Mouse (Mus musculus) heart, embryonic 14.5 days (tissue): ENCODE measurements at regions not wholly inside any gene's neighbourhood (a gene's known extent, or its start where the extent isn't known, plus 50 kb on each side); places are given as distances from the start of the nearest gene placed in this dataset.

Experiments
- ATAC-seq: fragments of 200-750 bp; cut with Nextera tagmentation; 2 replicates; pipeline ENCODE4 v1.8.0; 2017; ENCODE audit warnings: low read depth, moderate TSS enrichment; ENCODE audit not compliant: insufficient number of reproducible peaks, insufficient read depth, low FRiP score
- H3K27ac ChIP-seq, 2 experiments: fragments of 200-500 bp in 1 of 2; fragments of 300-500 bp in 1 of 2; sonication (generic) in 1 of 2; replicated peaks in 1 of 2; 2 replicates each; pipeline ENCODE4 v1.5.1; 2012 to 2014; ENCODE audit warnings: low read depth in 2 of 2, low read length in 2 of 2, control low read depth in 1 of 2, mild to moderate bottlenecking in 1 of 2, mixed read lengths in 1 of 2; ENCODE audit not compliant: control insufficient read depth in 1 of 2, insufficient read depth in 1 of 2
- H3K27me3 ChIP-seq: fragments of 300-500 bp; sonication (generic); 2 replicates; pipeline ENCODE4 v1.6.1; 2014; ENCODE audit warnings: mild to moderate bottlenecking, low read length, control low read depth; ENCODE audit not compliant: control insufficient read depth, insufficient read depth
- H3K36me3 ChIP-seq: fragments of 300-500 bp; sonication (generic); 2 replicates; pipeline ENCODE4 v1.6.1; 2014; ENCODE audit warnings: mild to moderate bottlenecking, control low read depth, low read length, mixed read lengths; ENCODE audit not compliant: control insufficient read depth, insufficient read depth
- H3K4me1 ChIP-seq, 2 experiments: fragments of 200-500 bp in 1 of 2; fragments of 300-500 bp in 1 of 2; sonication (generic) in 1 of 2; 2 replicates each; pipeline ENCODE4 v1.6.1; 2012 to 2014; ENCODE audit warnings: low read length in 2 of 2, control low read depth in 1 of 2, mixed read lengths in 1 of 2; ENCODE audit not compliant: control insufficient read depth in 2 of 2, insufficient read depth in 2 of 2
- H3K4me2 ChIP-seq: fragments of 300-500 bp; sonication (generic); 2 replicates; pipeline ENCODE4 v1.6.1; 2014; ENCODE audit warnings: mild to moderate bottlenecking, low read length
- H3K4me3 ChIP-seq, 2 experiments: fragments of 200-500 bp in 1 of 2; fragments of 300-500 bp in 1 of 2; sonication (generic) in 1 of 2; 2 replicates each; pipeline ENCODE4 v1.5.1; 2012 to 2014; ENCODE audit warnings: low read length in 2 of 2, mild to moderate bottlenecking in 2 of 2, control low read depth in 1 of 2, low read depth in 1 of 2, moderate library complexity in 1 of 2; ENCODE audit not compliant: control insufficient read depth in 1 of 2, insufficient read depth in 1 of 2
- H3K9ac ChIP-seq: fragments of 300-500 bp; sonication (generic); 2 replicates; pipeline ENCODE4 v1.6.1; 2014; ENCODE audit warnings: mild to moderate bottlenecking, low read length
- H3K9me3 ChIP-seq: fragments of 300-500 bp; sonication (generic); 2 replicates; pipeline ENCODE4 v1.6.1; 2016; ENCODE audit warnings: low read length, control low read depth; ENCODE audit not compliant: control insufficient read depth
- WGBS: fragments of 180-500 bp; shearing (Covaris S2); extraction: QIAGEN DNeasy Blood & Tissue Kit; methylation state at CpG from one replicate; pipeline ENCODE4 v1.1.7; 2014; 5-methylcytosine and 5-hydroxymethylcytosine counted together

- Histone ChIP-seq H3K4me2 (no peak overlapping the region), H3K4me3 (no peak overlapping the region), H3K9ac (no peak overlapping the region), H3K4me1 (peaks cover 7 to 8% of the 10 kb centered on the region in 2 experiments; a peak in 3 of 4 replicates), H3K36me3 (no peaks in the 10 kb centered on the region), H3K27me3 (no peaks in the 10 kb centered on the region), H3K27ac (no peak overlapping the region), H3K9me3 (no peaks in the 10 kb centered on the region)
- ATAC-seq, result no peak
- WGBS, result 70% methylated on average over 9 of the region's 9 CpGs
Observed at GRCm38 (mm10) chr6:39283761-39284415, 77.3 kb upstream of the Kdm7a start.

- Histone ChIP-seq H3K27ac (no peak overlapping the region), H3K4me1 (no peaks in the 10 kb centered on the region; a peak in 1 of 4 replicates), H3K9me3 (peaks cover 3% of the 10 kb centered on the region; the same call in 1 of the 2 replicates), H3K9ac (no peak overlapping the region), H3K36me3 (no peaks in the 10 kb centered on the region), H3K27me3 (no peaks in the 10 kb centered on the region), H3K4me2 (no peak overlapping the region), H3K4me3 (no peak overlapping the region)
- no peak for ATAC-seq
- 83% methylated on average over 6 of the region's 6 CpGs for WGBS
Observed at GRCm38 (mm10) chr6:39278317-39278716, 71.7 kb upstream of the Kdm7a start.

GRCm38 (mm10) chr6:39274774-39275502 lies 68.3 kb upstream of the Kdm7a start:
- Histone ChIP-seq H3K36me3 (no peaks in the 10 kb centered on the region), H3K4me2 (no peak overlapping the region), H3K4me3 (no peak overlapping the region), H3K9me3 (peaks cover 4% of the 10 kb centered on the region; the same call in 1 of the 2 replicates), H3K9ac (no peak overlapping the region), H3K27me3 (no peaks in the 10 kb centered on the region), H3K4me1 (no peaks in the 10 kb centered on the region; a peak in 1 of 4 replicates), H3K27ac (no peak overlapping the region)
- 78% methylated on average over 12 of the region's 12 CpGs for WGBS
- ATAC-seq, result no peak

DNA sequence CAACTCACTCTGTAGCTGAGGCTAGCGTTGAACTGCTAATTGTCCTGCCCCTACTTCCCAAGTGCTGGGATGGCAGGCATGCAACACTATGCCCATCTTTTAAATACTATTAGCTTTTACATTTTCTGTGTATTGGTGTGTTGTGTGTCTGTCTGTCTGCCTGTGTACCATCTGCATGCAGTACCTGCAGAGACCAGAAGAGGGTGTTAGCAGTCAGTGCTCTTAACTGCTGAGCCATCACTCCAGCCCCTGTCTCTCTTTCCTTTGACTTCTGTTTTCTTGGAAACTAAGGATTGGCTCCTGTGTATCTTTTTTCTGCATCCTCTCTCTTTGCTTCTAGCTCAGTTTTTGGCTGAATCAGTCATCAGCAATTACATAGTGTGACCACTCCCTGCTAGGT lies 66.8 kb upstream of the Kdm7a start:
- H3K4me3 ChIP-seq, result no peak overlapping the region
- H3K4me1 ChIP-seq, result no peaks in the 10 kb centered on the region; a peak in 2 of 4 replicates
- no peak for ATAC-seq
- WGBS, result 97% methylated on average over 1 of the region's 1 CpGs
- H3K36me3 ChIP-seq, result no peaks in the 10 kb centered on the region
- no peak overlapping the region for H3K4me2 ChIP-seq
- H3K27ac ChIP-seq, result no peak overlapping the region
- H3K9me3 ChIP-seq, result peaks cover 4% of the 10 kb centered on the region; the same call in 1 of the 2 replicates
- no peaks in the 10 kb centered on the region for H3K27me3 ChIP-seq
- no peak overlapping the region for H3K9ac ChIP-seq

DNA sequence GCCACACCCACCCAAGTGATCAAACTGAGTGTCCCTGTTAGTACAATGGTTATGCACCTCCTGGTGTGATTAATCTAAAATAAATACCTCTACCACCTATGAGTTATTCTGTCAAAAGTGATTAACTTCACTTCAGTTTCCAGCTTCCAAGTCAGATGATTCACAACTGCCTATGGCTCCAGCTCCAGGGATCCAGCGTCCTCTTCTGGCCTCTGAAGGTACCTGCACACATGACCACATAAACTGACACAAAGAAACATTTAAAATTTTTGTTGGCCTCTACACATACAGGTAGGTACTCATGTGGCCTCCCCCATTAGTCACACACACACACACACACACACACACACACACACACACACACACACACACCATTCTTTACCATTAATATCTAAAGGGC lies 63.9 kb upstream of the Kdm7a start:
- Histone ChIP-seq H3K4me2 (no peak overlapping the region), H3K4me1 (no peaks in the 10 kb centered on the region; a peak in 2 of 4 replicates), H3K9me3 (peaks cover 4% of the 10 kb centered on the region; the same call in 1 of the 2 replicates), H3K36me3 (no peaks in the 10 kb centered on the region), H3K27me3 (no peaks in the 10 kb centered on the region), H3K9ac (no peak overlapping the region), H3K4me3 (no peak overlapping the region), H3K27ac (no peak overlapping the region)
- ATAC-seq, result no peak
- WGBS, result 84% methylated on average over 1 of the region's 1 CpGs

DNA sequence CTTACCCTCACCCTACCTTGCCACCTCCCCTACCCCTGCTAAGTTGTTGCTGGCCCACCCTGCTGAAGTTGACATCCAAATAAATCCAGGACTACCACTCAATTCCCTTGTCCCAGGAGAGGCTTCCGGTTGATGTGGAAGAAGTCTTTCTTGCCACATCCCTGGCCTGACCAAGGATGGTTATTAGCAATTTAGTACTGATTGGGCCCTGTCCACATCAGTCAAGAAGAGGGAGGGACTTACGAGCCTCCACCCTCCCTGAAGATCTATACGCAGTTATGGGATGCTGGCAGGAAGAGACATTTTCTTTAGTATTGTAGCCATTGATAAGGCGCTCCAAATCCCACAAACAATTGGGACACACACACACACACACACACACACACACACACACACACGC lies 63.1 kb upstream of the Kdm7a start:
- no peaks in the 10 kb centered on the region for H3K36me3 ChIP-seq
- no peak overlapping the region for H3K4me3 ChIP-seq
- ATAC-seq, result no peak
- H3K9ac ChIP-seq, result no peak overlapping the region
- H3K9me3 ChIP-seq, result peaks cover 4% of the 10 kb centered on the region; the same call in 1 of the 2 replicates
- H3K27me3 ChIP-seq, result no peaks in the 10 kb centered on the region
- H3K4me2 ChIP-seq, result no peak overlapping the region
- peaks cover 4 to 5% of the 10 kb centered on the region in 2 experiments; a peak in 2 of 4 replicates for H3K4me1 ChIP-seq
- H3K27ac ChIP-seq, result no peak overlapping the region
- WGBS, result 43% methylated on average over 5 of the region's 5 CpGs

GRCm38 (mm10) chr6:39268647-39269428 lies 62.2 kb upstream of the Kdm7a start:
- H3K27me3 ChIP-seq, result no peaks in the 10 kb centered on the region
- whole genome bisulfite sequencing, result 17% methylated on average over 8 of the region's 8 CpGs
- no peaks in the 10 kb centered on the region for H3K36me3 ChIP-seq
- no peak overlapping the region for H3K4me2 ChIP-seq
- H3K4me1 ChIP-seq, result peaks cover 7 to 10% of the 10 kb centered on the region in 2 experiments; a peak in 2 of 4 replicates
- H3K4me3 ChIP-seq, result no peak overlapping the region
- no peak overlapping the region for H3K27ac ChIP-seq
- H3K9me3 ChIP-seq, result peaks cover 4% of the 10 kb centered on the region; the same call in 1 of the 2 replicates
- no peak overlapping the region for H3K9ac ChIP-seq
- no peak for ATAC-seq
